Mouse (Mus musculus) megakaryocyte, adult 5-6 weeks (primary cell): ENCODE data around the gene Slc30a5. TPM values are rescaled to one million over a fixed set of nuclear protein-coding genes. Genes with fewer than 3 reads are reported as not detected.
A peak's percentile ranks its signal among the peaks of the same experiment; 100 is the strongest.
"Not testable (repeated sequence)": the region's sequence is repeated elsewhere in the genome, so short reads cannot be mapped to it uniquely, and the experiment has no call there.

Source experiments
- ATAC-seq: 2 replicates; pipeline ENCODE4 v1.8.0; 2016; ENCODE audit warnings: mild to moderate bottlenecking, inconsistent platforms; ENCODE audit not compliant: poor library complexity, severe bottlenecking
- total RNA-seq, 2 experiments: library from RNA; stranded (forward) in 1 of 2; stranded (reverse) in 1 of 2; fragments of 153-499, 151-499 nt in 1 of 2; fragments of 221-1000, 200-1000 nt in 1 of 2; gene quantifications; 2 replicates each; pipeline versions ENCODE4 v1.2.3 to v1.2.4; 2015 to 2017

Gene Slc30a5
- total RNA-seq (2015), result 73.0 and 85.6 TPM in 2 replicates
- total RNA-seq (2017), result 75.7 and 78.5 TPM in 2 replicates

GRCm38 (mm10) chr13:100832741-100833639 is at the start of gene Slc30a5:
Gene Slc30a5, minus strand, starts transcription at chr13:100833427.
- peak; percentile 90 for ATAC-seq

GRCm38 (mm10) chr13:100881944-100882343 is 48.7 kb upstream of the Slc30a5 start:
- ATAC-seq, result peak; percentile 78

- no peak for ATAC-seq
Measured at GRCm38 (mm10) chr13:100879806-100880205, 46.6 kb upstream of the Slc30a5 start.

GRCm38 (mm10) chr13:100879326-100879725 is 46.1 kb upstream of the Slc30a5 start:
- ATAC-seq, result no peak

- no peak for ATAC-seq
Measured at GRCm38 (mm10) chr13:100878264-100878663, 45.0 kb upstream of the Slc30a5 start.

- ATAC-seq, result no peak
Measured at GRCm38 (mm10) chr13:100877703-100878102, 44.5 kb upstream of the Slc30a5 start.

GRCm38 (mm10) chr13:100875103-100875502 is 41.9 kb upstream of the Slc30a5 start:
- ATAC-seq, result no peak

GRCm38 (mm10) chr13:100874588-100874987 is 41.4 kb upstream of the Slc30a5 start:
- no peak for ATAC-seq

- peak; percentile 75 for ATAC-seq
Measured at GRCm38 (mm10) chr13:100873530-100873929, 40.3 kb upstream of the Slc30a5 start.

GRCm38 (mm10) chr13:100871445-100872171 is 38.4 kb upstream of the Slc30a5 start:
- no peak for ATAC-seq

GRCm38 (mm10) chr13:100869813-100870212 is 36.6 kb upstream of the Slc30a5 start:
- ATAC-seq, result no peak

GRCm38 (mm10) chr13:100866311-100866710 is 33.1 kb upstream of the Slc30a5 start:
- ATAC-seq, result peak; percentile 95

GRCm38 (mm10) chr13:100865744-100866143 is 32.5 kb upstream of the Slc30a5 start:
- ATAC-seq, result peak; percentile 29; the same call in 1 of the 2 replicates

- ATAC-seq, result not testable (repeated sequence)
Measured at GRCm38 (mm10) chr13:100863914-100864313, 30.7 kb upstream of the Slc30a5 start.

GRCm38 (mm10) chr13:100859117-100859516 is 25.9 kb upstream of the Slc30a5 start:
- peak; percentile 76 for ATAC-seq

- peak; percentile 78 for ATAC-seq
Measured at GRCm38 (mm10) chr13:100854174-100854573, 20.9 kb upstream of the Slc30a5 start.

GRCm38 (mm10) chr13:100853120-100853519 is 19.9 kb upstream of the Slc30a5 start:
- ATAC-seq, result no peak

- ATAC-seq, result no peak
Measured at GRCm38 (mm10) chr13:100849137-100849536, 15.9 kb upstream of the Slc30a5 start.

GRCm38 (mm10) chr13:100846891-100847579 is 13.8 kb upstream of the Slc30a5 start:
- no peak for ATAC-seq

GRCm38 (mm10) chr13:100846254-100846653 is 13.0 kb upstream of the Slc30a5 start:
- no peak for ATAC-seq

GRCm38 (mm10) chr13:100843944-100844343 is 10.7 kb upstream of the Slc30a5 start:
- ATAC-seq, result peak; percentile 77
